Mouse (Mus musculus) heart, adult 2 months (tissue): ENCODE results near the gene Polr2f. TPM values are rescaled to one million over a fixed set of nuclear protein-coding genes. Genes with fewer than 3 reads are reported as not detected.

ENCODE experiments used
- DNase-seq, 2 experiments: peaks; one replicate each; pipeline ENCODE4 v3.0.0; 2021
- H3K27ac ChIP-seq: fragments of 200-600 bp; 2 replicates; pipeline ENCODE4 v1.8.1; 2022
- H3K27me3 ChIP-seq: fragments of 200-500 bp; 2 replicates; pipeline ENCODE4 v1.6.1; 2012; ENCODE audit warnings: mild to moderate bottlenecking, low read length, inconsistent platforms, mixed read lengths; ENCODE audit not compliant: control insufficient read depth, insufficient read depth
- H3K36me3 ChIP-seq: fragments of 200-500 bp; 2 replicates; pipeline ENCODE4 v1.6.1; 2012; ENCODE audit warnings: low read length, inconsistent platforms; ENCODE audit not compliant: control insufficient read depth, insufficient read depth
- H3K4me1 ChIP-seq: fragments of 200-500 bp; 2 replicates; pipeline ENCODE4 v1.6.1; 2011; ENCODE audit warnings: low read length; ENCODE audit not compliant: control insufficient read depth, insufficient read depth
- H3K4me3 ChIP-seq: fragments of 200-600 bp; 2 replicates; pipeline ENCODE4 v1.8.1; 2022
- H3K79me2 ChIP-seq: fragments of 200-500 bp; replicated peaks from 2 replicates; pipeline ENCODE4 v1.6.1; 2012; ENCODE audit warnings: mild to moderate bottlenecking, inconsistent platforms, low read length, moderate library complexity, mixed read lengths; ENCODE audit not compliant: control insufficient read depth, insufficient read depth
- H3K9ac ChIP-seq: fragments of 200-500 bp; 2 replicates; pipeline ENCODE4 v1.6.1; 2012; ENCODE audit warnings: low read depth, mild to moderate bottlenecking, control low read depth, inconsistent platforms, low read length, mixed read lengths
- CTCF ChIP-seq: fragments of 200-600 bp; IDR thresholded peaks from 2 replicates; pipeline ENCODE4 v1.8.1; 2022; ENCODE audit warnings: antibody characterized with exemption, mild to moderate bottlenecking, moderate library complexity
- EP300 ChIP-seq: fragments of 200-500 bp; IDR thresholded peaks from 2 replicates; pipeline ENCODE4 v1.6.1; 2011; ENCODE audit warnings: low read depth, low read length, control low read depth; ENCODE audit not compliant: insufficient read depth
- POLR2A ChIP-seq: fragments of 200-500 bp; IDR thresholded peaks from 2 replicates; pipeline ENCODE4 v1.6.1; 2011; ENCODE audit warnings: mild to moderate bottlenecking, low read depth, low read length, control low read depth; ENCODE audit not compliant: insufficient read depth
- WGBS: fragments of 180-500 bp; shearing (Covaris S2); methylation state at CpG from one replicate; pipeline ENCODE4 v1.1.7; 2018; 5-methylcytosine and 5-hydroxymethylcytosine counted together
- intact Hi-C: fragments of 180-260 bp; cut with DNase I; formaldehyde crosslinking; loops from one replicate; pipeline ENCODE4 v1.15.1; 2025
- polyA plus RNA-seq: library from polyadenylated mRNA; depleted of rRNA; stranded (reverse); fragments of >200 nt; gene quantifications from 2 replicates; pipeline ENCODE4 v1.2.3, GENCODE M21; 2012; rRNA removed
- total RNA-seq, 2 experiments: library from RNA; stranded (reverse); gene quantifications; 2 replicates each; pipeline ENCODE4 v1.2.3; 2021

Gene Polr2f
- total and polyA plus RNA-seq, 3 experiments = 50.9 to 145 (median 126) TPM

GRCm38 (mm10) chr15:79195492-79195891, 54.7 kb downstream of the Polr2f start:
- H3K4me3 ChIP-seq = no peak overlapping the region
- no peak for TF ChIP-seq CTCF
- peak; percentile 31; the same call in 1 of the 2 replicates for TF ChIP-seq POLR2A
- peak; percentile 98 for TF ChIP-seq EP300
- intact Hi-C loops = no loop called here
- no peaks in the 10 kb centered on the region for H3K27me3 ChIP-seq
- H3K36me3 ChIP-seq = no peaks in the 10 kb centered on the region
- DNase-seq = peak; percentile 42 to 70
- peak overlapping the region; percentile 61 for H3K27ac ChIP-seq
- H3K4me1 ChIP-seq = peaks cover 3% of the 10 kb centered on the region; the same call in 1 of the 2 replicates
- no peak overlapping the region for H3K9ac ChIP-seq
- no peaks in the 10 kb centered on the region for H3K79me2 ChIP-seq
- WGBS = 54% methylated on average over 8 of the region's 8 CpGs

GRCm38 (mm10) chr15:79199390-79199976, 58.7 kb downstream of the Polr2f start:
- H3K79me2 ChIP-seq = no peaks in the 10 kb centered on the region
- WGBS = 90% methylated on average over 12 of the region's 12 CpGs
- no peaks in the 10 kb centered on the region for H3K36me3 ChIP-seq
- peaks cover 3% of the 10 kb centered on the region; the same call in 1 of the 2 replicates for H3K4me1 ChIP-seq
- H3K27me3 ChIP-seq = no peaks in the 10 kb centered on the region
- no peak overlapping the region for H3K9ac ChIP-seq
- no peak overlapping the region for H3K27ac ChIP-seq
- no peak for DNase-seq
- H3K4me3 ChIP-seq = no peak overlapping the region
- TF ChIP-seq POLR2A = no peak
- intact Hi-C loops = no loop called here

Other genes with a start within 250 kb of the Polr2f start
- not detected for gene Gm49510, start 241.3 kb upstream of the Polr2f start, total RNA-seq
- gene Gm49510, start 241.3 kb upstream of the Polr2f start, polyA plus RNA-seq = 0.04 TPM in 1 of 2 replicates, not detected in the other
- 1 to 10 TPM; 2.6 to 3.3 TPM for gene Sh3bp1, start 241.2 kb upstream of the Polr2f start, total RNA-seq
- 12.6 and 19.2 TPM in 2 replicates for gene Sh3bp1, start 241.2 kb upstream of the Polr2f start, polyA plus RNA-seq
- gene Pdxp, start 227.1 kb upstream of the Polr2f start, total RNA-seq = under 1 TPM; 0.81 to 0.86 TPM
- gene Pdxp, start 227.1 kb upstream of the Polr2f start, polyA plus RNA-seq = 2.0 and 2.9 TPM in 2 replicates
- 100 to 1,000 TPM; 174 to 176 TPM for gene Lgals1, start 214.3 kb upstream of the Polr2f start, total RNA-seq
- 425 and 497 TPM in 2 replicates for gene Lgals1, start 214.3 kb upstream of the Polr2f start, polyA plus RNA-seq
- gene Nol12, start 206.1 kb upstream of the Polr2f start, total RNA-seq = 10 to 100 TPM; 13.8 to 17.4 TPM
- gene Nol12, start 206.1 kb upstream of the Polr2f start, polyA plus RNA-seq = 9.9 and 13.1 TPM in 2 replicates
- 10 to 100 TPM; 24.4 to 30.9 TPM for gene Triobp, start 193.3 kb upstream of the Polr2f start, total RNA-seq
- 22.0 and 26.7 TPM in 2 replicates for gene Triobp, start 193.3 kb upstream of the Polr2f start, polyA plus RNA-seq
- gene H1f0, start 112.6 kb upstream of the Polr2f start, total RNA-seq = 10 to 100 TPM; 73.3 to 82.4 TPM
- 54.2 and 66.4 TPM in 2 replicates for gene H1f0, start 112.6 kb upstream of the Polr2f start, polyA plus RNA-seq
- not detected for gene Galr3, start 99.1 kb upstream of the Polr2f start, total RNA-seq
- gene Galr3, start 99.1 kb upstream of the Polr2f start, polyA plus RNA-seq = not detected in 2 replicates
- 1 to 10 TPM; 5.5 to 8.5 TPM for gene Ankrd54, start 78.1 kb upstream of the Polr2f start, total RNA-seq
- 12.2 and 14.2 TPM in 2 replicates for gene Ankrd54, start 78.1 kb upstream of the Polr2f start, polyA plus RNA-seq
- 10 to 100 TPM; 63.9 to 69.2 TPM for gene Eif3l, start 65.8 kb upstream of the Polr2f start, total RNA-seq
- 90.3 and 116 TPM in 2 replicates for gene Eif3l, start 65.8 kb upstream of the Polr2f start, polyA plus RNA-seq
- gene Micall1, start 32.1 kb upstream of the Polr2f start, total RNA-seq = 10 to 100 TPM; 43.0 to 45.7 TPM
- 39.3 and 58.7 TPM in 2 replicates for gene Micall1, start 32.1 kb upstream of the Polr2f start, polyA plus RNA-seq
- 1 to 10 TPM; 1.8 to 2.6 TPM for gene 1700088E04Rik, start 244 bp downstream of the Polr2f start, total RNA-seq
- 2.8 and 3.8 TPM in 2 replicates for gene 1700088E04Rik, start 244 bp downstream of the Polr2f start, polyA plus RNA-seq
- gene Sox10, start 24.2 kb downstream of the Polr2f start, total RNA-seq = 1 to 10 TPM; 1.1 to 1.3 TPM
- gene Sox10, start 24.2 kb downstream of the Polr2f start, polyA plus RNA-seq = 4.5 and 4.9 TPM in 2 replicates
- gene Pick1, start 88.2 kb downstream of the Polr2f start, total RNA-seq = 10 to 100 TPM; 21.3 to 24.0 TPM
- 27.7 and 35.5 TPM in 2 replicates for gene Pick1, start 88.2 kb downstream of the Polr2f start, polyA plus RNA-seq
- gene Gm49486, start 88.4 kb downstream of the Polr2f start, total RNA-seq = 1 to 10 TPM in 1 of 2 experiments, under 1 TPM in 1; 0.61 to 1.4 TPM
- 0.39 and 0.59 TPM in 2 replicates for gene Gm49486, start 88.4 kb downstream of the Polr2f start, polyA plus RNA-seq
- under 1 TPM; 0.16 to 0.39 TPM for gene Slc16a8, start 113.8 kb downstream of the Polr2f start, total RNA-seq
- gene Slc16a8, start 113.8 kb downstream of the Polr2f start, polyA plus RNA-seq = 0.12 and 0.57 TPM in 2 replicates
- gene Baiap2l2, start 144.5 kb downstream of the Polr2f start, total RNA-seq = under 1 TPM; 0.78 to 0.84 TPM
- 0.70 and 2.9 TPM in 2 replicates for gene Baiap2l2, start 144.5 kb downstream of the Polr2f start, polyA plus RNA-seq
- 10 to 100 TPM; 10.7 to 11.0 TPM for gene Pla2g6, start 187.4 kb downstream of the Polr2f start, total RNA-seq
- 11.7 and 14.0 TPM in 2 replicates for gene Pla2g6, start 187.4 kb downstream of the Polr2f start, polyA plus RNA-seq
- gene Maff, start 205.6 kb downstream of the Polr2f start, total RNA-seq = 10 to 100 TPM in 1 of 2 experiments, 1 to 10 TPM in 1; 9.3 to 13.7 TPM
- gene Maff, start 205.6 kb downstream of the Polr2f start, polyA plus RNA-seq = 3.4 and 4.3 TPM in 2 replicates